Mouse (Mus musculus) forebrain, embryonic 14.5 days (tissue): Measurements from ENCODE around the gene Ylpm1. TPM values are rescaled to one million over a fixed set of nuclear protein-coding genes. Genes with fewer than 3 reads are reported as not detected.

ENCODE experiments used
- polyA plus RNA-seq: library from polyadenylated mRNA; unstranded; fragments of >200 nt; fragmentation: Nextera tagmentation; extraction: Ambion mirVana; gene quantifications from 2 replicates; pipeline ENCODE4 v1.2.1, GENCODE M21; 2014

Gene Ylpm1
- polyA plus RNA-seq, 1 experiment from 2014 or later, result 32.4 TPM

Other genes with a start within 250 kb of the Ylpm1 start
- gene Npc2, start 223.2 kb upstream of the Ylpm1 start, polyA plus RNA-seq, result 72.5 and 76.4 TPM in 2 replicates
- 137 and 163 TPM in 2 replicates for gene Isca2, start 223.1 kb upstream of the Ylpm1 start, polyA plus RNA-seq
- gene Ltbp2, start 119.8 kb upstream of the Ylpm1 start, polyA plus RNA-seq, result 0.04 TPM in 1 of 2 replicates, not detected in the other
- 128 and 147 TPM in 2 replicates for gene Fcf1, start 25.4 kb upstream of the Ylpm1 start, polyA plus RNA-seq
- gene Arel1, start 25.4 kb upstream of the Ylpm1 start, polyA plus RNA-seq, result 31.4 and 37.5 TPM in 2 replicates
- 1.3 and 1.6 TPM in 2 replicates for gene Prox2, start 114.4 kb downstream of the Ylpm1 start, polyA plus RNA-seq
- gene Dlst, start 114.5 kb downstream of the Ylpm1 start, polyA plus RNA-seq, result 77.5 and 87.1 TPM in 2 replicates
- 11.7 and 16.6 TPM in 2 replicates for gene Rps6kl1, start 154.9 kb downstream of the Ylpm1 start, polyA plus RNA-seq
- gene Pgf, start 181.5 kb downstream of the Ylpm1 start, polyA plus RNA-seq, result 6.7 and 7.2 TPM in 2 replicates
- 95.5 and 102 TPM in 2 replicates for gene Eif2b2, start 223.2 kb downstream of the Ylpm1 start, polyA plus RNA-seq